Mouse (Mus musculus): ENCODE data around the gene Prdm11. TPM values are rescaled to one million over a fixed set of nuclear protein-coding genes. Genes with fewer than 3 reads are reported as not detected.

The Prdm11 gene
- total RNA-seq, 1 experiment from 2014 or later = 4.0 TPM

Other genes starting within 250 kb of the Prdm11 start
- gene Syt13, start 131.1 kb downstream of the Prdm11 start, total RNA-seq (2017) = 0.58 TPM in 1 of 3 replicates, not detected in the others
- gene Trp53i11, start 141.4 kb upstream of the Prdm11 start, total RNA-seq (2017) = 16.3 to 24.1 TPM (median 23.8 TPM) in 3 replicates